18 mouse cellular contexts compared by ENCODE assay signal in genomic region chr4:135899050-135899448, GRCm38 (mm10). TPM values are rescaled to one million over a fixed set of nuclear protein-coding genes. Genes with fewer than 3 reads are reported as not detected.
DNase-seq lines count a peak whose midpoint lies in the region; ATAC-seq and TF ChIP-seq lines count a peak whose summit lies in the region.
"Had no signal": no experiment of that assay in that cellular context is flagged by ENCODE, and none has a peak within 500 bp of the region (broad histone marks: within the 10 kb centered on the region; RNA-seq: fewer than 3 reads in every experiment).

No protein-coding gene starts in this region.

- TF ChIP-seq POLR2A in bone marrow macrophage, adult 2 months (IDR thresholded peaks at IDR 0.05; ENCODE audit: borderline replicate concordance, low read depth, low read length): no peak

- H3K4me1 ChIP-seq in liver, embryonic 12.5 days: peaks cover 49% of the 10 kb centered on the region
- peaks cover 53% of the 10 kb centered on the region for H3K4me1 ChIP-seq in bone marrow macrophage, adult 2 months (ENCODE audit: control insufficient read depth, insufficient read depth, low read length)
- H3K4me1 ChIP-seq in liver, embryonic 16.5 days (ENCODE audit: control insufficient read depth, low read depth, low read length): peaks cover 41% of the 10 kb centered on the region
- H3K4me1 ChIP-seq: forebrain, embryonic 15.5 days; hindbrain, embryonic 12.5 days; limb, embryonic 12.5 days; lung, embryonic 15.5 days had no signal

- WGBS in liver, embryonic 12.5 days (ENCODE audit: insufficient replicate concordance): 60% methylated on average over 7 of the region's 7 CpGs
- 60% methylated on average over 7 of the region's 7 CpGs for WGBS in liver, embryonic 16.5 days (ENCODE audit: insufficient replicate concordance)

- H3K27me3 ChIP-seq in liver, embryonic 12.5 days (replicated peaks): no peaks in the 10 kb centered on the region
- H3K27me3 ChIP-seq in liver, embryonic 16.5 days (ENCODE audit: control insufficient read depth, insufficient read depth, low read depth, low read length): no peaks in the 10 kb centered on the region
- H3K27me3 ChIP-seq: embryonic facial prominence, embryonic 13.5 days; forebrain, embryonic 15.5 days; hindbrain, embryonic 12.5 days; intestine, embryonic 15.5 days; lung, embryonic 15.5 days had no signal

- no peak for DNase-seq in liver
- peak; percentile 45 for DNase-seq in naive thymus-derived CD4-positive, alpha-beta T cell, adult 2 months (ENCODE audit: low read depth)
- DNase-seq in adrenal gland, postnatal 25 days: no peak
- no peak for DNase-seq in left cerebral cortex, postnatal 4 days
- no peak for DNase-seq in kidney, postnatal 36 days
- DNase-seq: cerebellum, postnatal 10 days; gastrocnemius, postnatal 36 days; right cerebral cortex, adult 18-20 months had no signal

- intact Hi-C loops in left cerebral cortex, postnatal 4 days (cut with DNase I): no loop called here

- ATAC-seq in liver, embryonic 12.5 days: no peak
- no peak for ATAC-seq in liver, embryonic 16.5 days (ENCODE audit: low read depth)
- ATAC-seq: forebrain, embryonic 15.5 days had no signal

- H3K9ac ChIP-seq in liver, embryonic 12.5 days: no peak overlapping the region
- H3K9ac ChIP-seq in liver, embryonic 16.5 days (ENCODE audit: low read depth, low read length): no peak overlapping the region
- H3K9ac ChIP-seq: embryonic facial prominence, embryonic 13.5 days; forebrain, embryonic 15.5 days; hindbrain, embryonic 12.5 days; intestine, embryonic 15.5 days; limb, embryonic 12.5 days; lung, embryonic 15.5 days had no signal

- no peak overlapping the region; the same call in 1 of the 2 replicates for H3K4me2 ChIP-seq in liver, embryonic 12.5 days
- H3K4me2 ChIP-seq in liver, embryonic 16.5 days (ENCODE audit: low read depth, low read length): no peak overlapping the region
- H3K4me2 ChIP-seq: embryonic facial prominence, embryonic 13.5 days; forebrain, embryonic 15.5 days; hindbrain, embryonic 12.5 days; intestine, embryonic 15.5 days; limb, embryonic 12.5 days; lung, embryonic 15.5 days had no signal

- no peaks in the 10 kb centered on the region for H3K9me3 ChIP-seq in liver, embryonic 12.5 days (replicated peaks)
- no peaks in the 10 kb centered on the region for H3K9me3 ChIP-seq in liver, embryonic 16.5 days (replicated peaks; ENCODE audit: control insufficient read depth, low read length)
- H3K9me3 ChIP-seq: embryonic facial prominence, embryonic 13.5 days; forebrain, embryonic 15.5 days; heart, embryonic 10.5 days; hindbrain, embryonic 12.5 days; intestine, embryonic 15.5 days; limb, embryonic 12.5 days; lung, embryonic 15.5 days had no signal

- peak overlapping the region; percentile 90; the same call in 1 of the 2 replicates for H3K27ac ChIP-seq in liver, embryonic 12.5 days
- peak overlapping the region; percentile 89 for H3K27ac ChIP-seq in bone marrow macrophage, adult 2 months (ENCODE audit: insufficient read depth, low read depth, low read length)
- peak overlapping the region; percentile 92 for H3K27ac ChIP-seq in liver, embryonic 16.5 days (ENCODE audit: low read length)
- H3K27ac ChIP-seq: embryonic facial prominence, embryonic 13.5 days; forebrain, embryonic 15.5 days; hindbrain, embryonic 12.5 days; limb, embryonic 12.5 days; lung, embryonic 15.5 days had no signal

- H3K36me3 ChIP-seq in liver, embryonic 12.5 days: peaks cover 4% of the 10 kb centered on the region; the same call in 1 of the 2 replicates
- no peaks in the 10 kb centered on the region for H3K36me3 ChIP-seq in liver, embryonic 16.5 days (ENCODE audit: control insufficient read depth, insufficient read depth)
- H3K36me3 ChIP-seq: embryonic facial prominence, embryonic 13.5 days; forebrain, embryonic 15.5 days; heart, embryonic 10.5 days; hindbrain, embryonic 12.5 days; intestine, embryonic 15.5 days; limb, embryonic 12.5 days; lung, embryonic 15.5 days had no signal

- H3K4me3 ChIP-seq in liver, embryonic 12.5 days: no peak overlapping the region
- H3K4me3 ChIP-seq in bone marrow macrophage, adult 2 months (ENCODE audit: insufficient read depth, low read length): no peak overlapping the region
- H3K4me3 ChIP-seq in liver, embryonic 16.5 days (ENCODE audit: low read depth, low read length): no peak overlapping the region
- H3K4me3 ChIP-seq: embryonic facial prominence, embryonic 13.5 days; forebrain, embryonic 15.5 days; heart, embryonic 10.5 days; hindbrain, embryonic 12.5 days; intestine, embryonic 15.5 days; limb, embryonic 12.5 days; lung, embryonic 15.5 days had no signal

- TF ChIP-seq CTCF in bone marrow macrophage, adult 2 months (IDR thresholded peaks at IDR 0.05; ENCODE audit: low read depth, low read length): no peak

RNA-seq across cellular contexts. Expression of gene Cnr2, which starts 3.9 kb away (rescaled TPM):
- polyA plus RNA-seq in liver, embryonic 12.5 days (2016; fragmentation: Nextera tagmentation; extraction: Ambion mirVana): 3.9 and 4.3 TPM in 2 replicates
- polyA plus RNA-seq in bone marrow macrophage, adult 2 months (2012; ENCODE audit: insufficient read depth, insufficient read length, missing spikeins): 17.3 and 18.8 TPM in 2 replicates
- 2.9 TPM in 2 replicates for polyA plus RNA-seq in liver, embryonic 16.5 days (2015; fragmentation: Nextera tagmentation; extraction: Ambion mirVana)
- 1.7 and 2.2 TPM in 2 replicates for total RNA-seq in adrenal gland, postnatal 25 days (2021)
- under 1 TPM; 0.12 to 0.16 TPM for total RNA-seq in left cerebral cortex, postnatal 4 days (2021)

RNA-seq across cellular contexts. Expression of gene Fuca1, which starts 21.5 kb away (rescaled TPM):
- 22.2 and 23.8 TPM in 2 replicates for polyA plus RNA-seq in liver, embryonic 12.5 days (2016; fragmentation: Nextera tagmentation; extraction: Ambion mirVana)
- 418 and 432 TPM in 2 replicates for polyA plus RNA-seq in bone marrow macrophage, adult 2 months (2012; ENCODE audit: insufficient read depth, insufficient read length, missing spikeins)
- polyA plus RNA-seq in liver, embryonic 16.5 days (2015; fragmentation: Nextera tagmentation; extraction: Ambion mirVana): 22.7 and 28.0 TPM in 2 replicates
- total RNA-seq in adrenal gland, postnatal 25 days (2021): 87.8 and 93.9 TPM in 2 replicates
- total RNA-seq in left cerebral cortex, postnatal 4 days (2021): 10 to 100 TPM; 44.2 to 46.8 TPM

RNA-seq across cellular contexts. Expression of gene Pnrc2, which starts 25.4 kb away (rescaled TPM):
- polyA plus RNA-seq in liver, embryonic 12.5 days (2016; fragmentation: Nextera tagmentation; extraction: Ambion mirVana): 91.1 and 98.9 TPM in 2 replicates
- 126 and 135 TPM in 2 replicates for polyA plus RNA-seq in bone marrow macrophage, adult 2 months (2012; ENCODE audit: insufficient read depth, insufficient read length, missing spikeins)
- 74.9 and 81.1 TPM in 2 replicates for polyA plus RNA-seq in liver, embryonic 16.5 days (2015; fragmentation: Nextera tagmentation; extraction: Ambion mirVana)
- total RNA-seq in adrenal gland, postnatal 25 days (2021): 118 and 134 TPM in 2 replicates
- 10 to 100 TPM; 41.1 to 45.2 TPM for total RNA-seq in left cerebral cortex, postnatal 4 days (2021)

RNA-seq across cellular contexts. Expression of gene Srsf10, which starts 43.5 kb away (rescaled TPM):
- polyA plus RNA-seq in liver, embryonic 12.5 days (2016; fragmentation: Nextera tagmentation; extraction: Ambion mirVana): 157 TPM in 2 replicates
- 82.1 and 98.0 TPM in 2 replicates for polyA plus RNA-seq in bone marrow macrophage, adult 2 months (2012; ENCODE audit: insufficient read depth, insufficient read length, missing spikeins)
- 81.8 and 90.3 TPM in 2 replicates for polyA plus RNA-seq in liver, embryonic 16.5 days (2015; fragmentation: Nextera tagmentation; extraction: Ambion mirVana)
- total RNA-seq in adrenal gland, postnatal 25 days (2021): 125 and 168 TPM in 2 replicates
- 100 to 1,000 TPM; 103 to 120 TPM for total RNA-seq in left cerebral cortex, postnatal 4 days (2021)

RNA-seq across cellular contexts. Expression of gene Hmgcl, which starts 47.2 kb away (rescaled TPM):
- 67.4 and 71.1 TPM in 2 replicates for polyA plus RNA-seq in liver, embryonic 12.5 days (2016; fragmentation: Nextera tagmentation; extraction: Ambion mirVana)
- 99.8 and 101 TPM in 2 replicates for polyA plus RNA-seq in bone marrow macrophage, adult 2 months (2012; ENCODE audit: insufficient read depth, insufficient read length, missing spikeins)
- 105 and 107 TPM in 2 replicates for polyA plus RNA-seq in liver, embryonic 16.5 days (2015; fragmentation: Nextera tagmentation; extraction: Ambion mirVana)
- total RNA-seq in adrenal gland, postnatal 25 days (2021): 52.6 and 57.3 TPM in 2 replicates
- total RNA-seq in left cerebral cortex, postnatal 4 days (2021): 10 to 100 TPM; 30.2 to 33.9 TPM

Comparison
In these comparisons a context has a peak if more than half of its experiments do, and no peak if none do; other contexts are left out.
1. RNA of gene Fuca1, which starts 21.5 kb away (polyA plus RNA-seq): 418 to 432 TPM in bone marrow macrophage, adult 2 months; 22.7 to 28.0 TPM in liver, embryonic 16.5 days and 22.2 to 23.8 TPM in liver, embryonic 12.5 days; every median in the first group is over 10 times any median in the second.
2. Peak in every context shown above with its lines, with median percentiles within 50 percentile points of each other: H3K27ac ChIP-seq.